Mouse (Mus musculus) retina, embryonic 14.5 days (tissue): ENCODE data around the gene Oas3.

Experiments
- DNase-seq: peaks from one replicate; pipeline ENCODE4 v3.0.0-alpha.2; 2015; ENCODE audit warnings: low spot score

Oas3 gene

GRCm38 (mm10) chr5:120703660-120704059 is 73.8 kb downstream of the Oas3 start:
- DNase-seq, result no peak
